Mouse (Mus musculus): Measurements from ENCODE around the gene Cav2. TPM values are rescaled to one million over a fixed set of nuclear protein-coding genes. Genes with fewer than 3 reads are reported as not detected.

Cav2 gene
- total and polyA plus RNA-seq, 2 experiments from 2014 or later = 58.8 to 78.4 TPM

GRCm38 (mm10) chr6:17248241-17248640 lies 32.7 kb upstream of the Cav2 start:
- Histone ChIP-seq H3K27ac (ENCODE audit: low read depth) (no peak overlapping the region), H3K4me2 (ENCODE audit: low read depth, low read length) (no peak overlapping the region), H3K36me3 (replicated peaks; ENCODE audit: control insufficient read depth, insufficient read depth, low read length) (no peaks in the 10 kb centered on the region), H3K4me1 (ENCODE audit: control insufficient read depth, insufficient read depth) (no peaks in the 10 kb centered on the region), H3K27me3 (ENCODE audit: control insufficient read depth, insufficient read depth, low read length) (no peaks in the 10 kb centered on the region), H3K9ac (replicated peaks; ENCODE audit: low read depth, low read length) (no peak overlapping the region), H3K4me3 (ENCODE audit: low read depth, low read length) (no peak overlapping the region), H3K9me3 (replicated peaks; ENCODE audit: control insufficient read depth, low read length) (no peaks in the 10 kb centered on the region)
- 50% methylated on average over 1 of the region's 1 CpGs for WGBS
- DNase-seq (ENCODE audit: low spot score) (no peak), ATAC-seq (ENCODE audit: insufficient read depth, low read depth) (no peak)
- no peak for TF ChIP-seq EP300 (IDR thresholded peaks at IDR 0.05; ENCODE audit: low read depth)
- TF ChIP-seq CTCF (IDR thresholded peaks at IDR 0.05; ENCODE audit: low read depth) = no peak

DNA sequence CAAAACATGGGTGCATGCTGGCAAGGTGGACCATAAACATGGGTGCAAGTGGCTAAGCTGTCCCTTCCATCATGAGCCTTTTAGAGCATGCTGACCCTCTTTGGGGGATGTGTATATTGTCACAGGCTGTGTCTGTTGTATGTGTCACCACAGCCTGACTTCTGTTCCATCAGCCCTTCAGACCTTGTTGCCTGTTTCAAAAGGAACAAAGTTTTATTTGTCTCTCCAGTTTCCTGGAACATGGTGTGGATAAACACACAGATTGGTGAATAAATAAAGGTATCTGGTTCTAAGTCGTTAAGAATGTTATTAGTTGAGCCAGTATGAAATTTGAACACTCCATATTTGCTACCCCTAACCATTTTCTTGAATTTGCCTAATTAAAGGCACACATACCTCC lies 29.0 kb upstream of the Cav2 start:
- H3K4me2 ChIP-seq (ENCODE audit: low read depth, low read length) = no peak overlapping the region
- DNase-seq (ENCODE audit: low spot score) (no peak), ATAC-seq (ENCODE audit: insufficient read depth, low read depth) (no peak)
- no peaks in the 10 kb centered on the region for H3K9me3 ChIP-seq (replicated peaks; ENCODE audit: control insufficient read depth, low read length)
- no peak overlapping the region for H3K4me3 ChIP-seq (ENCODE audit: low read depth, low read length)
- no peaks in the 10 kb centered on the region for H3K4me1 ChIP-seq (ENCODE audit: control insufficient read depth, insufficient read depth)
- H3K27me3 ChIP-seq (ENCODE audit: control insufficient read depth, insufficient read depth, low read length) = no peaks in the 10 kb centered on the region
- H3K9ac ChIP-seq (replicated peaks; ENCODE audit: low read depth, low read length) = no peak overlapping the region
- H3K27ac ChIP-seq (ENCODE audit: low read depth) = no peak overlapping the region
- 51% methylated on average over 1 of the region's 1 CpGs for WGBS
- no peak for TF ChIP-seq CTCF (IDR thresholded peaks at IDR 0.05; ENCODE audit: low read depth)
- no peak for TF ChIP-seq EP300 (IDR thresholded peaks at IDR 0.05; ENCODE audit: low read depth)
- H3K36me3 ChIP-seq (replicated peaks; ENCODE audit: control insufficient read depth, insufficient read depth, low read length) = no peaks in the 10 kb centered on the region

DNA sequence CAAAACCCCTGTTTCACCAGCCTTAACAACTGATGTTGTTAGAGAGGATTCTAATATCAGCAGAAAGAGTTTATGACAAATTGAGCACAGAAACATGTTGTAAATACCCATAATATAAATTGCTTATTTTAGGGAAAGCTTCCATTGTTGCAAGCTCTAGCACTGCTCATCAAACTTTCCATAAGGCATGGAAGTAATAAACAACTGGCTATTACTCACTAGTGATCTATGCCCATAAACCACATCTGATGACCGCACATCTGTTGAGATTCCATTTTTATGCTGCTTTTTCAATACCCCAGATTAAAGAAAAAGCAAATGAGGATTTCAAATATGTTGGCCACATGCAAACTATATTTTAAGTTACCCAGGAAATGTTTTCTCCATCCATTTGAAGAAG lies 22.8 kb upstream of the Cav2 start:
- no peak overlapping the region for H3K9ac ChIP-seq (replicated peaks; ENCODE audit: low read depth, low read length)
- no peak overlapping the region for H3K4me2 ChIP-seq (ENCODE audit: low read depth, low read length)
- no peaks in the 10 kb centered on the region for H3K4me1 ChIP-seq (ENCODE audit: control insufficient read depth, insufficient read depth)
- ATAC-seq (ENCODE audit: insufficient read depth, low read depth) (no peak), DNase-seq (ENCODE audit: low spot score) (no peak)
- no peaks in the 10 kb centered on the region for H3K9me3 ChIP-seq (replicated peaks; ENCODE audit: control insufficient read depth, low read length)
- no peak for TF ChIP-seq CTCF (IDR thresholded peaks at IDR 0.05; ENCODE audit: low read depth)
- TF ChIP-seq EP300 (IDR thresholded peaks at IDR 0.05; ENCODE audit: low read depth) = no peak
- no peaks in the 10 kb centered on the region for H3K27me3 ChIP-seq (ENCODE audit: control insufficient read depth, insufficient read depth, low read length)
- no peak overlapping the region for H3K27ac ChIP-seq (ENCODE audit: low read depth)
- H3K36me3 ChIP-seq (replicated peaks; ENCODE audit: control insufficient read depth, insufficient read depth, low read length) = no peaks in the 10 kb centered on the region
- WGBS = 87% methylated on average over 1 of the region's 1 CpGs
- H3K4me3 ChIP-seq (ENCODE audit: low read depth, low read length) = no peak overlapping the region

GRCm38 (mm10) chr6:17258911-17259310 lies 22.1 kb upstream of the Cav2 start:
- WGBS = 43% methylated on average over 1 of the region's 1 CpGs
- Histone ChIP-seq H3K36me3 (replicated peaks; ENCODE audit: control insufficient read depth, insufficient read depth, low read length) (no peaks in the 10 kb centered on the region), H3K4me1 (ENCODE audit: control insufficient read depth, insufficient read depth) (no peaks in the 10 kb centered on the region), H3K9me3 (replicated peaks; ENCODE audit: control insufficient read depth, low read length) (no peaks in the 10 kb centered on the region), H3K9ac (replicated peaks; ENCODE audit: low read depth, low read length) (no peak overlapping the region), H3K27me3 (ENCODE audit: control insufficient read depth, insufficient read depth, low read length) (no peaks in the 10 kb centered on the region), H3K4me2 (ENCODE audit: low read depth, low read length) (no peak overlapping the region), H3K27ac (ENCODE audit: low read depth) (no peak overlapping the region), H3K4me3 (ENCODE audit: low read depth, low read length) (no peak overlapping the region)
- ATAC-seq (ENCODE audit: insufficient read depth, low read depth) = no peak
- TF ChIP-seq EP300 (IDR thresholded peaks at IDR 0.05; ENCODE audit: low read depth) (no peak), CTCF (IDR thresholded peaks at IDR 0.05; ENCODE audit: low read depth) (no peak)
- DNase-seq (ENCODE audit: low spot score) = no peak

GRCm38 (mm10) chr6:17262786-17263185 lies 18.2 kb upstream of the Cav2 start:
- ATAC-seq (ENCODE audit: insufficient read depth, low read depth) = no peak
- no peaks in the 10 kb centered on the region for H3K9me3 ChIP-seq (replicated peaks; ENCODE audit: control insufficient read depth, low read length)
- H3K9ac ChIP-seq (replicated peaks; ENCODE audit: low read depth, low read length) = no peak overlapping the region
- 34% methylated on average over 2 of the region's 2 CpGs for WGBS
- H3K4me1 ChIP-seq (ENCODE audit: control insufficient read depth, insufficient read depth) = no peaks in the 10 kb centered on the region
- H3K4me3 ChIP-seq (ENCODE audit: low read depth, low read length) = no peak overlapping the region
- TF ChIP-seq CTCF (IDR thresholded peaks at IDR 0.05; ENCODE audit: low read depth) (no peak), EP300 (IDR thresholded peaks at IDR 0.05; ENCODE audit: low read depth) (no peak)
- no peak for DNase-seq (ENCODE audit: low spot score)
- no peak overlapping the region for H3K4me2 ChIP-seq (ENCODE audit: low read depth, low read length)
- H3K36me3 ChIP-seq (replicated peaks; ENCODE audit: control insufficient read depth, insufficient read depth, low read length) = no peaks in the 10 kb centered on the region
- no peaks in the 10 kb centered on the region for H3K27me3 ChIP-seq (ENCODE audit: control insufficient read depth, insufficient read depth, low read length)
- H3K27ac ChIP-seq (ENCODE audit: low read depth) = no peak overlapping the region

DNA sequence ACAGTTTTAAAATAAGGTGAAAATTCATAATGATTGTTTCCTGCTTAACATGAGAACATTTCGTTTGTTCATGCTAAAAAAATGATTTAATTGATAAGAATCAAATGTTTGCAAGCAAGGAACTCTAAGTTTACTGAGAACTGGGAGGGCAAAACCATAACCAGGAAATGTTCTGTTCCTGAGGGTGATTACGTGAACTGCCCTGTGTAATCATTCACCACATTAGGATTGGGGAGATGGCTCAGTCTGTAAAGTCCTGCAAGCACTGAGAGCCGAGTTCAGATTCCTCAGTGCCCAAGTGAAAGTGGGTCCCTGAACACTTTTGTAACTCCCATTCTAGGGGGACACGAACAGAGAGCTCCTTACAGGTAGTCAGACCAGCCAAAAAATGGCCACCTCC lies 15.9 kb upstream of the Cav2 start:
- Histone ChIP-seq H3K4me2 (ENCODE audit: low read depth, low read length) (no peak overlapping the region), H3K4me1 (ENCODE audit: control insufficient read depth, insufficient read depth) (no peaks in the 10 kb centered on the region), H3K9ac (replicated peaks; ENCODE audit: low read depth, low read length) (no peak overlapping the region), H3K36me3 (replicated peaks; ENCODE audit: control insufficient read depth, insufficient read depth, low read length) (no peaks in the 10 kb centered on the region), H3K9me3 (replicated peaks; ENCODE audit: control insufficient read depth, low read length) (no peaks in the 10 kb centered on the region), H3K27me3 (ENCODE audit: control insufficient read depth, insufficient read depth, low read length) (no peaks in the 10 kb centered on the region), H3K4me3 (ENCODE audit: low read depth, low read length) (no peak overlapping the region), H3K27ac (ENCODE audit: low read depth) (no peak overlapping the region)
- no peak for TF ChIP-seq EP300 (IDR thresholded peaks at IDR 0.05; ENCODE audit: low read depth)
- no peak for TF ChIP-seq CTCF (IDR thresholded peaks at IDR 0.05; ENCODE audit: low read depth)
- DNase-seq (ENCODE audit: low spot score) (no peak), ATAC-seq (ENCODE audit: insufficient read depth, low read depth) (no peak)
- WGBS = 56% methylated on average over 4 of the region's 4 CpGs

Measured in heart, postnatal 0 days (tissue).